Mouse (Mus musculus) lung, adult 2 months (tissue): ENCODE measurements around the gene Uevld.

Source experiments
- CTCF ChIP-seq: fragments of 200-500 bp; IDR thresholded peaks from 2 replicates; pipeline ENCODE4 v1.5.1; 2011; ENCODE audit warnings: mild to moderate bottlenecking, low read length, control low read depth; ENCODE audit not compliant: insufficient read depth
- POLR2A ChIP-seq: fragments of 200-500 bp; IDR thresholded peaks from 2 replicates; pipeline ENCODE4 v1.6.1; 2011; ENCODE audit warnings: low read depth, mild to moderate bottlenecking, control low read depth, low read length, borderline replicate concordance; ENCODE audit errors: extremely low read depth

DNA sequence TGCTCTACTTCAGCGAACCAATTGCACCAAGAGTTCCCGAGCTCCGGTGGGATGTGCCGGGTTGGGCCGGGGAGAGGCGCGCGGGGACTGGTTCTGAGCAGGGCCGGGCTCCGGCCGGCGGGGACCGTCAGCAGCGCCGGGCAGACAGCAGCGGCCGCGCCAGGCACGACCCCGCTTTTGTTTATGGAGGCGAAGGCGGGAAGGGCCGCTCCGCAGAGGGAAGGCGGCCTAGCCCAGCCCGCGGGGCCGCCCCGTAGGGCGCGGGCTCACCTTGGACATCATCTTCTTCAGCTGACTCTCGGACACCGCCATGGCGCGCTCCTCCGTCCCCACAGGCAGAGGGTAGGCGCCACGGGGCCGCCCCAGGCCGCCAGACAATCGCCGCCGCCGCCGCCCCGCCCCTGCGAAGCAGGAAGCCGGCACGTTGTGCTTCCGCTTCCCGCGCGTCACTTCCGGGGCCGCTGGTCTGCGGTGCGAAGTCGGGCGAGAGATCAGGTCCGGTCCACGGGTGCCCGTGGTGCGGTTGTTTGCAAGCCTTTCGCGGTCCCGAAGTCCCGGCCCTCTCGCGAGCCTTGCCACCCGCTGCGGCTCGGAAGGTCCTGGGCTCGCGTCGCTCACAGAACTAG lies 38.7 kb downstream of the Uevld start, which contains the start of gene Tsg101:
- TF ChIP-seq CTCF (no peak), POLR2A (peak; percentile 98)
